Mouse (Mus musculus) right cerebral cortex, postnatal 4 days (tissue): ENCODE results near the gene Kng2.
"Not testable (repeated sequence)": the region's sequence is repeated elsewhere in the genome, so short reads cannot be mapped to it uniquely, and the experiment has no call there.

Source experiments
- DNase-seq: peaks from one replicate; pipeline ENCODE4 v3.0.0-alpha.2; 2022

Kng2 gene

DNA sequence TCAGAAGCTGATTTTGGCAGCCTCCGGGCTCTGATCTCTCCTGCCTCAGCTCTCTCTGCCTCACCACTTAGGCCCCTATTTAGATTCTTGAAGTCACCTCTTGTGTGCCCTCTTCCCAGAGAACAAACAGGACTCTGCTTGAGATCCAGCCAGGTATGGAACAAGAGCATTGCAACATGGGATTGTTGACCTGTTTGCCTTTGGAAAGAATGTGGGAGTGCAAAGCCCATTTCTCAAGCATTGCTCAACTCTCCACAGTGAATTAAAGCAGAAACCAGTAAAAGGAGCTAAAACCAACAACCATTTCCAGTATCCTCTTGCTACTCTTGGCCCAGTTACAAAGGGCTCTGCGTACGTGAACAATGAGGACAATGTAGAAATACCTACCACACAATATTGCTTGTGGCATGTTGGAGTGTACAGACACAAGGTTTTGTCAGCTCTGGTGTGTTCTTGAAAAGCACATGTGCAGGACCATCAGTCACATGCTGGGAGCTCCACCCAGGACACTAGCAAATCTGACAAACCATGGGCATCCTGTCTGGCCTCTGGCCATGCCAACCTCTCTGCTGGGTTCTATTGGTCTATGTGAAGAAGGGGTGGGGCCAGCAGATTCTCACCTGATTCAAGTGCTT is at the start of gene Kng2:
Gene Kng2, minus strand, starts transcription at position 517 of the 635 bp plus-strand sequence.
- not testable (repeated sequence) for DNase-seq

DNA sequence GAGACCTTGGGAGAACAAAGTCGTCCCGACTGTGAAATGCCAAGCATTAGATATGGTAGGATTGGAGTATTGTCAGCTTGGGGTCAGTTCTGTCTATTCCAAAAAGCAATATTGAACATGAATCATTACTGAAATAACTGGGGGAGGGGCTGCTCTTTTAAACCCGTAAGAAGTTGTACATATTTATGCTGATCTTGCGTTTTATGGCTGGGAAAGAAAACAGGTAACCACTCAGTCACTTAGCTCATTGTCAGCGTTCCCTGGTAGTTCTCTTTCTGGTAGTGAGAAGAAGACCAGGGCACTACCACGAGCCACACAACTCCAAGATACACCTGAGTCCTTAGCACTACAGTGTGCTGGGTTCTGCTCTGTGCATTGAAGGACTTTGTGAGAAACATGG is 48.2 kb upstream of the Kng2 start:
- DNase-seq: not testable (repeated sequence)

DNA sequence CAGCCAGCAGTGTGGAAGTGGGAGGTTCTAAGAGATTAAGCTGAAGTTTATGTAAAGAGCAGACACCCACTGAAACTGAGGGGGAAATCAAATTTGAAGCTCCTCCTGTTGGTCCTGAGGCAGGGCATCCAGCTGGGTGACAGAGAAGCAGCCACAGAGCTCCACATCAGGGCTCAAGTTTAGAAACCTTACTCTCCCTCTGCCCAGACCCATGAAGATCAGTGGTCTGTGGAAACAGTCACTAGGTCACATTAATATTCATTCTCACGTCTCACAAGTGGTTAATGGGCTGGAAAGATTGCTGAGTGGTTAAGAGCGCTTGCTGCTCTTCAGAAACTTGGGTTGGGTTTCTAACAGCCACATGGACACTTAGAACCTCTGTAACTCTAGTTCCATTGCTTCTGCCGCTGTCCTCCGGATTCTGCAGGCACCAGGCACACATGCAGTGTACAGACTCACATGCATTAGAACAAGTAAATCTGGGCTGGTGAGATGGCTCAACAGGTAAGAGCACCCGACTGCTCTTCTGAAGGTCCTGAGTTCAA is 31.6 kb upstream of the Kng2 start:
- DNase-seq: not testable (repeated sequence)

DNA sequence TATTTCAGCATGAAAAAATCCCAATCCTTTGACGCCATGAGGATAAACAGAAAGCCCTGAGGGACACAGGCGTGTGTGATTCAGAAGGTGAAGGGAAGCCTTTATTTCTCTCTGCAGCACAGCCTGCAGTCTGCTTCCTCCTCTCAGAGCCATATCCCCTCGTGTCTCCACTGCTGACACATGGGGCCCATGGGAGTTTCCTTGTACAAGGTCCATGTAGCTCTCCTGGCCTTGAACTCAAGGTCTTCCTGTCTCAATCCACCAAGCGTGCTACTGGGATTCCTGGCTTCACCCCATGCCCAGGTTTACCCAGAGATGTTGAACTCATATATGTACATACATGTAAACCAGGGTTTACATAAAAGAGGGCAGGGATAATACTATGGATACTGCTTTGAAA is 30.3 kb upstream of the Kng2 start:
- not testable (repeated sequence) for DNase-seq

DNA sequence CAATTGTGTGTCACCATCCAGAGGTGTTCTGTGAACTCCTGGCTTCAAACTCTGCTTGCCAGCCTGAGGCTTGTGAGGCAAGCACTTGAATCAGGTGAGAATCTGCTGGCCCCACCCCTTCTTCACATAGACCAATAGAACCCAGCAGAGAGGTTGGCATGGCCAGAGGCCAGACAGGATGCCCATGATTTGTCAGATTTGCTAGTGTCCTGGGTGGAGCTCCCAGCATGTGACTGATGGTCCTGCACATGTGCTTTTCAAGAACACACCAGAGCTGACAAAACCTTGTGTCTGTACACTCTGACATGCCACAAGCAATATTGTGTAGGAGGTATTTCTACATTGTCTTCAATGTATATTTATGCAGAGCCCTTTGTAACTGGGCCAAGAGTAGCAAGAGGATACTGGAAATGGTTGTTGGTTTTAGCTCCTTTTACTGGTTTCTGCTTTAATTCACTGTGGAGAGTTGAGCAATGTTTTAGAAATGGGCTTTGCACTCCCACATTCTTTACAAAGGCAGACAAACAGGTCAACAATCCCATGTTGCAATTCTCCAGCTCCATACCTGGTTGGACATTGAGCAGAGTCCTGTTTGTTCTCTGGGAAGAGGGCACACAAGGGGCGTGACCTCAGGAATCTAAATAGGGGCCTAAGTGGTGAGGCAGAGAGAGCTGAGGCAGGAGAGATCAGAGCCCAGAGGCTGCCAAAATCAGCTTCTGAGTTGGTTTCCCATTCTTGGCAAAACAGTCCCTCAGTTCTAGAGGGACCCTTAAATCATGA is 28.6 kb upstream of the Kng2 start, which contains the start of gene Kng1:
Gene Kng1, plus strand, starts transcription at position 198 of the 780 bp plus-strand sequence.
- DNase-seq: not testable (repeated sequence)

DNA sequence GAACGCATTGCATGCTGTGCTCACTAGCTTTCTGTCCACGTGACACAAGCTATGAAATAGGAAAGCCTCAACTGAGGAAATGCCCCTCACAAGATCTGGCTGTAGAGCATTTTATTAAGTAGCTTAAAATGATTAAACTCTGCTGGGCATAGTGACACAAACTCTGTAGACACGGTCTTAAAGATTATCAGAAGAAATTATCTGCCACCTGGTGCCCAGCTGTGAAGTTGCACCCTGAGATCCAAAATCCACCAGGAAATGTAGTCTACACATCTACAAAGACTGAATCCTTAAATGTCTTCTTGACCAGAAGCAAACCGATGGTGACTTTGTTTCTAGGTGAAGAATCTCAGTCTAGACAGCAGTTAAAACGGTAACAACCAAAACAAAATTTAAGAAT is 17.0 kb upstream of the Kng2 start:
- no peak for DNase-seq

DNA sequence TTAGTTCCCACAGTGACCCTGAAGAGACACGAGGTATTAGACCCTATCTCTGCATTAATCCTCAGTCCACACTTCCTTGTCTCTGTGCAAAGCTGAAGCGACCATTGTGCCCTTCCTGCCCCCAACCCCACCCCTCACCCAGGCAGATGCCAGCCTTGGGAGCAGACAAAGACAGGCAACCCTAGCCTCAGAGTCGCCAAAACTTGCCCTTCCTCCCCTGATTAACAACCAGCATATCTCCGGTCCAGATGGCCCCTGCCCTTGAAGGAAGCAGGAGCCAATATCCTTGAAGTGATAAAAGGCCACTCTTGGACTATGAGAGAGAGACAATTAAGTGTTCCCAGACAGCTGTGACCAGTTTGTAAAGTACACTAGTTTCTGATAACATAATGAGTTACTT is 11.6 kb upstream of the Kng2 start:
- DNase-seq: no peak

DNA sequence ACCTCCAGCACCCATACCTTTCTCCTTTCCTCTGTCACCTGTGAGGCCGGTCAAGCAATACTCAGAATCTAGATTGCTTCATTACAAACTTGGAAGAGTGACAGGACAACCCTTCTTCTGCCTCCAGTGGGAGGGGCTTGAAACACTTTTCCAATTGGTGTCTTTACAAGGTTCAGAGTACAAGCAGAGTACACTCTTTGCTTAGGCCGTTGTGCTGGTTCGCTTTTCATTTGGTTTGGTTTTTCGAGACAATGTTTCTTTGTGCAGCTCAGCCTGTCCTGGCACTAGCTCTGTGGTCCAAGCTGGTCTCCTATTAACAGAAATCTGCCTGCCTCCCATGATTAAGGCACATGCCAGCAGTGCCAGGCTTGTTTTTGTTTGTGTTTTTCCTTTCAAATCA is 10.0 kb upstream of the Kng2 start:
- no peak for DNase-seq

DNA sequence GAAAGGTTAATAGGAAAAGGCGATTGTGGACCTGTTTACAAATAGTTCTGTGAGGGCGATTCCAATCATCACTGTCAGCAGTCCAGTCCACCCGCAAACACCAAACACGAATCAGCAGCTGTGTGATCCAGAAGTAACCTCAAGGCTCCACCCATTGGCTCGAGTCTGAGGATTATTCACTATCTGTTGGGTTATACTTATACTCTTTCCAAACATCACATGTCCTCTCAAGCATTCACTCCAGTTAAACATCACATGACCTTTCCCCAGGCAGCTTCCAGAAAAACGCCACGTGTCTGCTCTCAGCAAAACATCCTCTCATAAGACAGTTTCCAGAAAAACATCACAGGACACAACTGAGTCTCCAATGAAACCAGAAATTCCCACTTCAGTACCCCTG is 8.5 kb upstream of the Kng2 start:
- no peak for DNase-seq

DNA sequence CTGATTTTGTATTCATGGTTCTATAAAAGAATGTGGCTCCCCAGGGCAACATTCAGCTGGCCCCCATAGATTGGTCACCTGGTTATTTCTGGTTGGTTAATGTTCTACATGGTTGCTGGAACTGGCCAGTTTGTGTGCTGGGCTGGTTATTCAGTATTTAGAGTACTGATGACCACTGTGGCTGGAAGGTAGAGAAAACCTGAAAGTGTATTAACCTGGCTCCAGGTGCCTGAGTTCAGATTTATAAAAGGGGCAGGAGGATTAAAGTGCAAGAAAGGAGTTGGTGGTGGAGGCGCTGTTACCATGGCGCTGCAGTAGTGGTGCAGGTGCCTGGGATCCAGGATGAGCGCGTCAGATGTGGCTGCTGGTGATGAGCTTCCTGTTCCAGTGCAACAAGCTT is 4.4 kb upstream of the Kng2 start:
- no peak for DNase-seq

DNA sequence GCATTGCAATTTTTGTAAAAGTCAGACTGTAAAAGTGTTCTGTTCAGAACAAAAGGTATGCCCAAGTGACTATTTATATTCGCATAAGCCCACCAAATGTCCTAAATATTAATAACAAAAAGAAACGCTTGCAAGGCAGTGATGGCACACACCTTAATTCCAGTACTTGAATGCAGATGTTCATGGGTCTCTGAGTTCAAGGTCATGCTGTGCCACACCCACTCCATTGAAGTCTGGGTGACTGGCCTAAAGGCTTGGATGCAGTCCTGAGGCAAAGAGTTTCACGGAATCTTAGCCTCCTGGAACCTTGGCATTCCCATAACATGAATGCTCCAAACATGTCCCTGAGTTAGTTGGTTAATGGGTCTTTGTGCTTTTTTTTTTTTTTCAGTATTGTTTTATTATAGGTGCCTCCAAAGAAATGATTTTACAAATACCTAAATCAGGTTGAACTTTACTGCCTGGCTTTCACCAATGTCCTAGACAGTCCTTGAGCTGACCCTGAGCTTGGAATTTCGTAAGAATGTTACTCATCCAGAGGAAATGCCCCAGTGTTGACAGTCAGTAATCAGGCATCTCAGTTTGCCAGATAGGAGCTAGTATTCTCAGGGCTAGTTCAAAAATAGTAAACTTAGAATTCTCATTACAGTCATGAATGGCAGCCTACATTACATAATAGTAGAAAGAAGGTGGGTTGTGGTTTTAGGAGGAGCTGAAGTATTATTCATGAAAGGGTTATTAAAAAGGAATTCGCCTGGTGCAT is 1.6 kb upstream of the Kng2 start:
- DNase-seq: no peak

DNA sequence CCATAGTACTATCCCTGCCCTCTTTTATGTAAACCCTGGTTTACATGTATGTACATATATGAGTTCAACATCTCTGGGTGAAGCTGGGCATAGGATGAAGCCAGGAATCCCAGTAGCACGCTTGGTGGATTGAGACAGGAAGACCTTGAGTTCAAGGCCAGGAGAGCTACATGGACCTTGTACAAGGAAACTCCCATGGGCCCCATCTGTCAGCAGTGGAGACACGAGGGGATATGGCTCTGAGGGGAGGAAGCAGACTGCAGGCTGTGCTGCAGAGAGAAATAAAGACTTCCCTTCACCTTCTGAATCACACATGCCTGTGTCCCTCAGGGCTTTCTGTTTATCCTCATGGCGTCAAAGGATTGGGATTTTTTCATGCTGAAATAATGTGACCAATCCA is 1.9 kb downstream of the Kng2 start:
- DNase-seq: not testable (repeated sequence)

DNA sequence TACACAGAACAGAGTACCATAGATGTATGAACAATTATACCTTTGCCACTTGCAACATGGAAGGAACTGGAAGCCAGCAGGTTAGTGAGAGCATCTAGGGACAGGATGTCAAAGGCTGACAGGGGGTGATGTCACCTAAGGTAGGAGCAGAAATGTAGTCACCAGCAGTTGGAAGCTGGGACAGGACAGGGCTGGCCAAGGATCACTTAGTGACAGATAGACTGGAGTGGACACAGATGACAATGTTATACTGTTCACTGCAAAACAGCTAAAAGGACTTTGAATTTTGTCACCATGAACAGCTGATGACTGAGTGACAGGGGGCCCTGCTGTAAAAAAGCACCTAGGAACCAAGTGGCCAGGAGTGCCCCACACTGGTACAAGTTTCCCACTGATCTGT is 2.7 kb downstream of the Kng2 start:
- no peak for DNase-seq

DNA sequence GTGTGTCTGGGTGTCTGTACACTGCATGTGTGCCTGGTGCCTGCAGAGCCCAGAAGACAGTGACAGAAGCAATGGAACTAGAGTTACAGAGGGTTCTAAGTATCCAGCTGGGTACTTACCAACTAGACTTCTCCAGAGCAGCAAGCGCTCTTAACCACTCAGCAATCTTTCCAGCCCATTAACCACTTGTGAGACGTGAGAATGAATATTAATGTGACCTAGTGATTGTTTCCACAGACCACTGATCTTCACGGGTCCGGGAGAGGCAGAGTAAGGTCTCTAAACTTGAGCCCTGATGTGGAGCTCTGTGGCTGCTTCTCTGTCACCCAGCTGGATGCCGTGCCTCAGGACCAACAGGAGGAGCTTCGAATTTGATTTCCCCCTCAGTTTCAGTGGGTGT is 4.2 kb downstream of the Kng2 start:
- DNase-seq: no peak

DNA sequence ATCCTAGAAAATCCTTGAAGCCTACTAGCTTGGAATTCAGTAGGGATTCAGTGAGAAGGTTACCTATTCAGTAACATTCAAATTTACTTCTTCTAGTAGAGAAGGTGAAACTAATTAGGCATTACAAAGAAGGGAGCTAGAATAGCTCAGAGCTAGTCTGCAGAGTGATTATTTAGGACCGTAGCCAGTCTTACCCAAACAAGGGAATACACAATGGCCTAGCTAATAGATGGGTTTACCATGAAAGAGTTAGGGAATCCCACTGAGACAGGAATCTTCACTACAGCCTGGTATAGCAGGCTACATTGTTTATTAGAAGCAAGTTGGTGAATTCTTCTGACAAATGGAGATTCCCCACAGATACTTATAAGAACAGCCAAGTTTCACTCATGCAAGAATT is 8.7 kb downstream of the Kng2 start:
- DNase-seq: not testable (repeated sequence)

DNA sequence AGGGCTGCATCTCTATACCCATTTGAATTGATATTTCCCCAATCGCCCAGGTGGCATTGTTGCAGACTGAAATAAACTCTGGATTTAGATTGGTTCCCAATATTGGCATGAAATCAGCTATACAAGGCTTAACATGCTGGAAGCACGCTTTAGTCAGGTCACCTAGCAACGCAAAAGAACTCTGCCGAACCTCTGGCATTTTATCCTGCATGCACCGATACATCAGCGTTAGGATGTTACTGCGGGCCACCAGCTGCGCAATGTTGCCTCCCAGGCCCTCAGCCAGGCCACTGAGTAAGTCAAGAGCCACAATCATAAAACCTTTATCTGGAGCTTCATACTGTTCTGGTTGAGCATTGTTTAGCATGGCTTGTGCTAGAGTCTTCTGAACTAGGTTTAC is 14.6 kb downstream of the Kng2 start:
- DNase-seq: not testable (repeated sequence)

DNA sequence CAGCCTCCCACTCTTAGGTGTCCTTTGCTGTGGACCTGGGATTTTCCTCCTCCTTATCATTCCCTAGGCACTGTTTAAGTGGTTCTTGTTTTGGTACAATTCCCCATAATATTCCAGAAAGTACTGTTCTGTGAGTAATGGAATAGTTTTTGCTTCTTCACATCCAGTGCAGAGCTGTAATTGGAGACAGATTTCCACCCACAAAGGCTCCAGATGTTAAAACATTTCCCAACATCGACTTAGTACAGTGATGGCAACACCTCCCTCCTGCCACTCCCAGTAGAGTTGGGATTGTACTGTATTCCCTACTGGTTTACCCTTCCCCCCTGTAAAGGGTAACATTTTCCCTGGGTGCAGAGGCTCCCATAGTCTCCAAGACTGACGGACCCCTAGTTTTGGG is 15.5 kb downstream of the Kng2 start:
- DNase-seq: not testable (repeated sequence)

DNA sequence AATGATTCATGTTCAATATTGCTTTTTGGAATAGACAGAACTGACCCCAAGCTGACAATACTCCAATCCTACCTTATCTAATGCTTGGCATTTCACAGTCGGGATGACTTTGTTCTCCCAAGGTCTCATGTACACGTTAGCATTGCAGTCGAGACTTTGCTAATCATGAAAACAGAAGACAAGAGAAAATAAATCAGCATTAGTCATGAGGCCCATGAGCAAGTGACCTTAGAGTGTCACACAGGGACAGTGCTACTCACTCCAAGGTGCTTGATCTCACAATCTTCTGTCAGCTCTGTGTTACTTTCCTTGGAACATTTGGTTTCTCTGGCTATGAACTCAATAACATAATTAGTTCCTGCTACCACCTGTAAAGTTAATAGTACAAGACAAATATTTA is 32.3 kb downstream of the Kng2 start:
- not testable (repeated sequence) for DNase-seq

DNA sequence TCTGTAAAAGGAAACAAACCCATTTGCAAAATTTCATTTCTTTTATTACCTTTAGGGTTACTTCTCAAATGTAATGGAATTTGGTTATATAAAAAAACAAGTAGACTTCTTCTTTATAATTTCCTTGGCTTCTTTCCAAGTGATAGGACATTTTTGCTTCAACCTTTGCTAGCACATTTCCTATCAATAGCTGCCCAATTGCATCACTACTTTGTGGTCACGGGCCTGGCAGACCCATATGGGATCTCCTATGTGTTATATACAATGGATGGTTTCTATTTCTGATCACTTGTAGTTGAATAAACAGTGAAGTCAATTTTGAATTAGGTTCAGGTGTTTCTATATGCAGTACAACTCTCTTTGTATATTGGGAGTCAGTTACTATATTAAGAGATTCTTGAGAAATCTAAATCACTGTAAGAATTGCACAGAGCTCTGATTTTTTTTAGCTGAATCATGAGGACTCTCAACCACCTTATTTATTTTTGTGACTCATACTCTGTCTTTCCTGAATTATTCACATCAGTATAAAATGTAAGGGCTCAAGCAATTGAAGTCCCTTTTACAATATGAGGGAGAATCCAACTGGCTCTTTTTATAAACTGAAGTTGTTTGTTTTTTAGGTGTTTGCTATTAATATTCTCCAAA is 61.8 kb downstream of the Kng2 start:
- DNase-seq: no peak

DNA sequence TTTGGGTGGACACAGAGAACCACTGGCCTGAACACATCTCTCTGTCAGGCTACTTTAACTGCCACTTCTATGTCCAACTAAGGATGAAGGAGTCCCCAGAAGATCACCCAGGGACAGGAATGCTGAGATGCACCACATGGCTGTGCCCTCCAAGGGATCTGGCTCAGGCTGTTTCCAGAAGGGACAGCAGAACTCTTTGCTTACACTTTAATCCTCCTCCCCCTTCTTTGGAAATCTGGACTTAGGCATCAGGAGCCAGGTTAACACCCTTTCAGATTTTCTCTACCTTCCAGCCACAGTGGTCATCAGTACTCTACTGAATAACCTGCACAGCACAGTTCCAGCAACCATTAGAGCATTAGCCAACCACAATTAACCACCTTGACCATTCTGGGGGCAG is 66.0 kb downstream of the Kng2 start:
- no peak for DNase-seq

DNA sequence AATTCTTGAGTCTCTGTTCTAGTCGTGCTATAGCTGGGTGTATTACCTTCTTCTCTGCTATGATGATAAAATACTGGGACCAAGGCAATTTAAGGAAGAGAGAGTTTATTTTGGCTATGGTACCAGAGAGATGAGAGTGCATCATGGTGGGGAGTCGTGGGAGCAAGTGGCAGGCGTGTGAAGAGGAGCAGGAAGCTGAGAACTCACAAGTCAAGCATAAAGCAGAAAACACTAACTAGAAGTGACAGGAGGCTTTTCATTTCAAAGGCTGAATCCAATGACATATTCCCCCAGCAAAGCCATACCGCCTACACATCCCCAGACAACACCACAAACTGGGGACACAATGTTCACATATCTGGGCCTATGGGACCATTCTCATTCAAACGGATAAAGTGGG is 67.0 kb downstream of the Kng2 start:
- no peak for DNase-seq

DNA sequence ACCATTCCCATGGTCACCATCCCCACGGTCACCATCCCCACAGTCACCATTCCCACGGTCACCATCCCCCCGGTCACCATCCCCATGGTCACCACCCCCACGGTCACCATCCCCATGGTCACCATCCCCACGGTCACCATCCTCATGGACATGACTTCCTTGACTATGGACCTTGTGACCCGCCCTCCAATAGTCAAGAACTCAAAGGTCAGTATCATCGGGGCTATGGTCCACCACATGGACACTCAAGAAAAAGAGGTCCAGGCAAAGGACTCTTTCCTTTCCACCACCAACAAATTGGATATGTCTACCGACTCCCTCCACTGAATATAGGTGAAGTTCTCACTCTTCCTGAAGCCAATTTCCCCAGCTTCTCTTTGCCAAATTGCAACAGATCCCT is 68.2 kb downstream of the Kng2 start:
- DNase-seq: no peak

DNA sequence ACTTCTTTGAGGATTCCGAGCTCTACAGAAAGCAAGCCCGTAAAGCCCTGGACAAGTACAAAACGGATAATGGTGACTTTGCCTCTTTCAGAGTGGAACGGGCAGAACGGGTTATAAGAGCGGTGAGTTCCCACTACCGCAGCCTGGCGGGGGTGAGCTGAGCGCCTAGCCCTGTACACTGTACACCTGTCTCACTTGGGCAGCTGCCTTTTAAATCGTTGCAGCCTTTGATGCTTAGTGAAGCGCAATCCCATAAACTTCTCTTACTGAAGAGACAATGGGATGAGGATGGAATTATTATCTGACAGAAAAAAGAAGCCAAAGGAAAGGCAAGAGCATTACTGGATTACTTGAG is 73.2 kb downstream of the Kng2 start:
- DNase-seq: no peak
